Mouse (Mus musculus): ENCODE data around the gene Zfp296.

DNA sequence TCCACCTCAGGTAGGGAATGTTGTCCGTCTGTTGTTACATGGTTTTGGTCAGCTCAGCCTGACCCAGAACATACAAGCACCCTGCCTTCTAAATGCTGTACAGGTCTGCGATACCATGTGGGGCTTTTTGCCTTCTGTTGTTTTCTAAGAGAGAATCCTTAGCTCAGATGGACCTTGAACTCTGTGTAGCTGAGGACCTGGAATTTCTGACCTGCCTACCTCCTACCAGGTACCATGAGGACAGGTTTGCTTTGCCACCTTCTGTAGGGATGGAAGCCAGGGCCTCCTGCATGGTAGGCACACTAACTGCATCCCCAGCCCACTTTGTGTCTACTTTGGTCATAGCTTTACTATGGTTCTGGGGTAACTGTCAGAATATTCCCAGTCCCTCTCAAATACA is 11.3 kb upstream of the Zfp296 start:
- TF ChIP-seq CHD2 (IDR thresholded peaks at IDR 0.05; ENCODE audit: low read depth, low read length), result no peak
- TF ChIP-seq ZNF384 (IDR thresholded peaks at IDR 0.05; ENCODE audit: low read depth, low read length), result no peak
- TF ChIP-seq MAFK (IDR thresholded peaks at IDR 0.05; ENCODE audit: insufficient read depth, low read depth, low read length), result no peak
- TF ChIP-seq ZC3H11A (IDR thresholded peaks at IDR 0.05; ENCODE audit: borderline replicate concordance, low read depth, low read length), result no peak
